Mouse (Mus musculus) embryo, embryonic 9.5 days (tissue): ENCODE data around the gene Polr2e.

Experiments
- DNase-seq: peaks from one replicate; pipeline ENCODE4 v3.0.0-alpha.2; 2017; ENCODE audit errors: extremely low spot score

Gene Polr2e

DNA sequence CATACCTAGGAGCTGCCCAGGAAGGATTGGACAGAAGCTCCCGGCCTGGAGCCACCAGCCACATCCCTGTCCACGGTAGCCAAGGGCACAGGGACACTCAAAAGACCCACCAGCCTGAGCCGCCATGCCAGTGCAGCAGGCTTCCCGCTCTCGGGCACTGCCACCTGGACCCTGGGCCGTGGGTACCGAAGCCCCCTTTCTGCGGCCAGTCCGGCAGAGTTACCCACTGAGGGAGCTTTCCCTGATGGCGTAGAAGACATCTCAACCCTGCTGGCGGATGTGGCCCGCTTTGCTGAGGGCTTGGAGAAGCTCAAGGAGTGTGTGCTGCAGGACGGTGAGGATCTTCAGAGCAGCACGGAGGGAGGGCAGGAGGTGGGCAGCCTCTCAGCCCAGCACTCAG lies 21.8 kb downstream of the Polr2e start:
- DNase-seq = no peak

DNA sequence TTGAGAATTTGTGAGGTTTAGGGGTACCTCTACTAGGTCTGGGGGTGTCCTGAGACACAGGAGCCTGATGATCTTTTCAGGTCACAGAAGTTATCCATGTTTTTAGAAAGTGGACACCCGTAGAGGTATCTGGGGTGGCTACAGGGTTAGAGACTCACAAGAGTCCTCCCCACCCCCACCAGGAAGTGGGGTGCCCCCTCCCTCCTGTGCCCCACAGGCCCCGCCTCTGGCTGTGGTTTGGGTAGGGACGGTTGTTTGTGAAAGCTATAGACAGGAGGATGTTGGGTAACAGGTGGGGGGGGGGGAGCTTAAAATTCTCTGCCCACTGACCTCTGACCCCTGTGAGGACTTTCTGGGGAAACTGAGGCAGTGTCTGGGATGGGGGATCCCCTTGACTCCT lies 22.2 kb downstream of the Polr2e start:
- DNase-seq = no peak

DNA sequence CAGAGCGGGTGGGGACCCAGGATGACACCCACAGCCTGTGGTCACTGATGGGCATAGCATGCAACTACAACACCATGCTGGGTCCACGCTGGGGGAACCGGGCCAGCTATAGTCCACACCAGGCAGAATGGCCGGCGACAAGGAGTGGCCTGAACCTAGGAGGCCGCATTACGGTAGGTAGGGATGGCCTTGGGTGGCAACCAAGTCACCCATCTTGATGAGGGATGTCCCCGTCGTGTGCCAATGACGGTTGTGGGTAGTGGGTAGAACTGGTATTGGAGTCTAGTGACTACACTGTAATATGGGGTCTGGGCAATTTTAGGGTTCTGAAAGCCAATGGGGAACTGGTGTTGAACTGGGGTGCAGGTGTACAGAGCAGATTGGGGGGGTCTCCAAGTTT lies 22.7 kb downstream of the Polr2e start:
- DNase-seq = no peak

DNA sequence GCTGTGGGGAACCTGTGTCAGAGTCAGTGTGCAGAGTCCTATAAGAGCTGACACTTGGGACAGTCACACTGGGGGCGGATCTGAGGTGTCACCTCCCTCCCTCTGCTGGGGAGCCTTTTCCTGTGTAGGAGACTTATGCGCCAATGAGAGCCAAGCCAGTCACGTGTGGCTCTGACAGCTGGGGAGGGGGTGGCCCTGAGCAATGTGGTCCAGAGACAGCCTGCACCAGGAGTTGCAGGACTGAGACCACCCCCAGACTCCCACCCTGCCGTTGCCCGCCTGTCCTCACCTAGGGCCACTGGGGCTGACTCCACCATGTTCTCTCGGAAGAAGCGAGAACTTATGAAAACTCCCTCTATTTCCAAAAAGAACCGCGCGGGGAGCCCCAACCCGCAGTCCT lies 23.1 kb downstream of the Polr2e start, which contains the start of gene Arhgap45:
Gene Arhgap45, plus strand, starts transcription at position 143 of the 400 bp plus-strand sequence.
- DNase-seq = no peak

DNA sequence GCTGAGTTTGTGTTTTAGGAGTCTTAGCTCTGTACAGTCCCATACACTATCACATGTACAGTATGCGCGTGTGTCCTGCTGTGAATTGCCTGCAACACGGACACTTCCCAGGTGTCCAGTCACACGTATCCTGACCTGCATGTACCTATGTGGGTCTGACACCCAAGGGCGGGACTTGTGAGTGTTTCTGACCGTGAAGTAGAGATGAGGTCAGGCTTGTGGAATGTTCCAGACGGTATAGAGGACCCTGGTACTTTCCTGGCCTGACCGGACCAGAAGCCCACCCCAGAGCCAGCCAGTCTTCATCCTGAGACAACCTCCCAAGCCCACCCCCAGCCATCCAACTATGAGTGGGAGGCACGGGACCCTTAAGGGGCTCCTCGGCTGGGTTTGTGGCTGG lies 24.0 kb downstream of the Polr2e start:
- no peak for DNase-seq

DNA sequence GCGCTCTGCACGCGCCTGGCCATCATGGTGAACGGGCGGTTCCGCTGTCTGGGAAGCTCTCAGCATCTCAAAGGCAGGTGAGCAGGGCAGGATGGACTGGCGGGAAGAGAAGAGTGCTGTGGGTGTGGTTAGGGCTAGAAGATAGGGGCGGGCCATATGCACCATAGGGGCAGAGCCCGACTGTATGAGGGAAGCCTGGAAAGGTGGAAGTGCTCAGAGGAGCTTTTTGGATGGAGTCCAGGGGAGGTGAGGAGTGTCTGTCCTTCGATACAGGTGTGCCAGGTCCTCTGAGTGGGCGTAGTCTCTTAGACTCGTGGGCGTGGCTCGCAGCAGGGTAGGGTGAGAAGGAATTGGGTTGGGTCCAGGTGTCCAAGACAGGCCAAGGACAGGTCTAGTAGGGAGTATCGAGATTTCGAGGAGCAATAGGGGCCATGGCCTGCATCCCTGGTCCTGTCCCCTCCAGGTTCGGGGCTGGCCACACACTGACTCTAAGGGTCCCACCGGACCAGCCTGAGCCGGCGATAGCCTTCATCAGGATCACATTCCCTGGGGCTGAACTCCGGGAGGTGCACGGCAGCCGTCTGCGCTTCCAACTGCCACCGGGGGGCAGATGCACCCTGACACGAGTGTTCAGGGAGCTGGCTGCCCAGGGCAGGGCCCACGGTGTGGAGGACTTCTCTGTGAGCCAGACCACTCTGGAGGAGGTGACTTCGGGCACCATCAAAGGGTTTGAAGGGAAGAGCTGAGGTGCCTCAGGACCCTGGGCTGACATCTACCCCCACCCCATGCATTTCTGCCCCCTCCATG lies 24.9 kb downstream of the Polr2e start:
- no peak for DNase-seq

DNA sequence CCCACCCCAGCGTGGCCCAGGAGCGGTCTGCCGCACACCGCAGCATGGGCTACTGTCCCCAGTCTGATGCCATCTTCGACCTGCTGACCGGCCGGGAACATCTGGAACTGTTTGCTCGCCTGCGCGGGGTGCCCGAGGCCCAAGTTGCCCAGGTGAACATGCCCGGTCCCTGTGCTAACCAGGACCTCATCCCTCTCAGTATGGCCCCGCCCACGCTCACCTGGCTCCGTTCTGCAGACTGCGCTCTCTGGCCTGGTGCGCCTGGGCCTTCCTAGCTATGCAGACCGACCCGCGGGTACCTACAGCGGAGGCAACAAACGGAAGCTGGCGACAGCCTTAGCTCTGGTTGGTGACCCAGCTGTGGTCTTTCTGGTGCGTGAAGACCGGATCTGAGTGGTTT lies 26.0 kb downstream of the Polr2e start:
- DNase-seq = no peak

DNA sequence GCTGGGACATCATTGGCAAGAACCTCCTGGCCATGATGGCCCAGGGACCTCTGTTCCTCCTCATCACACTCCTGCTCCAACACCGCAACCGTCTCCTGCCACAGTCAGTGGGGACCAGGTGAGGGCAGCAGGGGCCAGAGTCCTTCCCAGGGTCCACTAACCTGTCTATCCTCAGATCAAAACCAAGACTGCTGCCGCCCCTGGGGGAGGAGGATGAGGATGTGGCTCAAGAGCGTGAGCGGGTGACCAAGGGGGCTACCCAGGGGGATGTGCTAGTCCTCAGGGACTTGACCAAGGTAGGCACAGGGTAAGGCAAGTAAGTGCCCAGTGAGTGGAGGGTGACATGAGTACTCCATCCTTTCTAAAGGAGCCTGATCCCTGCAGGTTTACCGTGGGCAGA lies 27.9 kb downstream of the Polr2e start:
- no peak for DNase-seq

DNA sequence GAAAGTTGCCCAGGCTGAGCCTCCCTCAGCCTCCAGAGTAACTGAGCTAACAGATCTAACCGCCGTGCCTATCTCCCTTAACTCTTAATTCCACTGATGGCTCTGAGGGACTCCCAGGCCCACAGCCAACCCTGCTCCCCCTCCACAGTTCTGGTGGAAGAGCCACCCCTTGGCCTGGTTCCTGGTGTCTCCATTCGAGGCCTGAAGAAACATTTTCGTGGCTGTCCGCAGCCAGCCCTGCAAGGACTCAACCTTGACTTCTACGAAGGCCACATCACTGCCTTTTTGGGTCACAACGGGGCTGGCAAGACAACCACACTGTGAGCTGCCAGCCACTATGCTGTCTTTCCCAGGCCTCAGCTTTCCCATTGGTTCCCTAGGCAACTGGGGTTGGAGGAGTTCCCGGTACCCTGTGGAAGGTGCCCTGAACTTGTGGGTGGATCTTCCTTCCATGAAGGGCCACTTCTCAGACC lies 35.3 kb downstream of the Polr2e start:
- DNase-seq = no peak

DNA sequence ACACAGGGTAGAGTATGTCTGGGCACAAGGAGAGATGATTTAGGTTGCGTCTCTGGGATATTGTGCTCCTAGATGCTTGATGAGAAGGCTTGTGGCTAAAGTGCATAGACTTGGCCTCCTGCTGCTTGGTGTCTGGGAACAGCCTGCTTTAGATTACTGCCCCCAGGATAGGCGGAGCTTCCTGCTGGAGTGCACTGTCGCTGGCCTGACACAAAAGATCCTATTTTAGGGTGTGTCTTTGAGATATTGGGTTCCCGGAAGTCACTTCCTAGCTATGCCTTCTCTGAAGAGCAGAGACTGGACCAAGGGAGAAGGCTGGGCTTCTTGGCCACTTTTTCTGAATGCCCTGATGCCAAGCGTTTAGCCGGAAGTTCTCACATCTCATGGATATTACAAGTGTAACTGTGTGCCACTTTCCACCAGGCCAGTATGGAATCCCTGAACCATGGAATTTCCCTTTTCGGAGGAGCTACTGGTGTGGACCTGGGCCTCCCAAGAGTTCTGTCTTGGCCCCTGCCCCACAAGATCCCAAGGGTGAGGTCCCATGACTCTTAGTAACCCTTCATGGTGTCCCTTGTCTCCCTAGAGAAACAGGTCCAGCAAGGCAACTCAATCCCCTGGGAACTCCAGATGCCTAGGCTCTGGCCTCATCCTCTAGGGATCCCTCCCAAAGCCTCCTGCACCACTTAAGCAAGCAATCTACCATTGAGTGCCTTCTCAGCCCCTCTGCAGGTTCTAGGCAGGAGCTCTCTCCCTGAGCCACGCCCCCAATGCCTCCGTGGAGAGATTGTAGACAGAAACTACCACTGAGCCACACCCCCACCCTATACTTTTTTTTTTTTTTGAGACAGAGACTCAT lies 36.0 kb downstream of the Polr2e start:
- DNase-seq = no peak

DNA sequence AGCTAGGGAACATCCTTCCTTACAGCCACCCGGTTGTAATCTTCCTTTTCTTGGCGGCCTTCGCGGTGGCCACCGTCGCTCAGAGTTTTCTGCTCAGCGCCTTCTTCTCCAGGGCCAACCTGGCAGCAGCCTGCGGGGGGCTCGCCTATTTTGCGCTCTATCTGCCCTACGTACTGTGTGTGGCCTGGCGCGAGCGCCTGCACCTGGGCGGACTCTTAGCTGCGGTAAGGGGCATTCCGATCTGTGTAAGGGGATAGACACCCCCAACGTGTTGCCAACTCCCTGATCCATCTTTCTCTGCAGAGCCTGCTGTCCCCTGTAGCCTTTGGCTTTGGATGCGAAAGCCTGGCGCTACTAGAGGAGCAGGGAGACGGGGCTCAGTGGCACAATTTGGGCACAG lies 36.8 kb downstream of the Polr2e start:
- DNase-seq = no peak

DNA sequence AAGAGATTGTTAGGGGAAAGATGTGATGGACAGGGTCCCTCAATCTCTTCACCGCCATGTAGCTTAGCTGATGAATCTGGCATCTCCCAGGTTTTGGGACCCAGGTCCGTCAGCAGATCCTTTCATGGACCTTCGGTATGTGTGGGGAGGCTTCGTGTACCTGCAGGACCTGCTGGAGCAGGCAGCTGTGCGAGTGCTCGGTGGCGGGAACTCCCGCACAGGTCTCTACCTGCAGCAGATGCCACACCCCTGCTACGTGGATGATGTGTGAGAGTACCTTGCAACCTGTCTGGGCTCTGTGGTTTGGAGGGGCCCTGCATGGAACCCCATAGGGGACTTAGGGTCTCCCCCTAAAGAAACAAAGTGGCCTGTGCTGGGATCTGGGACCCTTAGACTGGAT lies 37.6 kb downstream of the Polr2e start:
- no peak for DNase-seq

DNA sequence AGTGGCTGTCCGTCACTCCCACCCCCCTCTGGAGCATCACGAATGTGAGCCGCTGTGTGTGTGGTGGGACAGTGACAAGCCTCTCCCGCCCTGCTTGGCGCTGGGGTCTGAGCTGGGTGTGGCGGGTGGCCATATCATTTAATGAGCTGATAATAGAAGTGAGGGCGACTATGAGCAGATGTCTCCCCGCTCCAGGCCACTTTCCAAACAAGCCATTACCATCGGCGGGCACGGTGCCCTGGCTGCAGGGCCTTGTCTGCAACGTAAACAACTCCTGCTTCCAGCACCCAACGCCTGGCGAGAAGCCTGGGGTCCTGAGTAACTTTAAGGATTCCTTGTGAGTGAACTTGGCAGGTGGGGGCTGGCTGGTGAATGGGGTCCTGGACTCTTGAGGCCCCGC lies 41.8 kb downstream of the Polr2e start:
- no peak for DNase-seq

DNA sequence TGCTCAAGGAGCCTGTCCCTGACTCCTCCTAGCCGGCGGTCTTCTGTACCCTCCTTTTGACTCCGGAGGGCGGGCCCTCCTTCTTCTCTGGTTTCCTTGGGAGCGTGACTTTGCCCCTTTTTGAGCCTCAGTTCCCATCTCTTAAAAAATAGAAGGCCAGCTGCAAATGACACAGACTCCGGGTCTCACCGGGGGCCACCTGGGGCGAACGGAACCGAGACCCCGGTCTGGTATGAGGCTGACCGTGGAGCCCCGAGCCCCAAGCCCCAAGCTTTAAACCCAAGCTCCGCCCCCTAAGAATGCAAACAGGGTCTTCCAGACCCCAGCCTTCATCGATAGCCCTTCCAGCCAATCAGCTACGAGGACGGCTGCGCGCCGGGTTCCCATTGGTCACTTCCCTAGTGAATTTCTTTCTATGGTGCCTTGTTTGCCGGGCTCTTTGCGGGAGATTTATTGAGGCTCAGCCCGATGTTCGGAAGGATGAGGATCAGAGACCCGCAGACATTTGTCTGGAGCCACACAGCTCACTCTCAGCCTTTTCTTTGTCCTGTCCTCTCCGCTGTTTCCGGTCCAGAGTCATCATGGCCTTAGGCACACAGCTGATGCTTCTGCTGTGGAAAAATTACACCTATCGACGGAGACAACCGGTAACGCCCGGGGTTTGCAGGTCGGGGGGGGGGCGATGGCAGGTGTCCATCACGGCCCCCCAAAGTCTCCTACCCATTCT lies 42.4 kb downstream of the Polr2e start:
- DNase-seq = peak; percentile 92

DNA sequence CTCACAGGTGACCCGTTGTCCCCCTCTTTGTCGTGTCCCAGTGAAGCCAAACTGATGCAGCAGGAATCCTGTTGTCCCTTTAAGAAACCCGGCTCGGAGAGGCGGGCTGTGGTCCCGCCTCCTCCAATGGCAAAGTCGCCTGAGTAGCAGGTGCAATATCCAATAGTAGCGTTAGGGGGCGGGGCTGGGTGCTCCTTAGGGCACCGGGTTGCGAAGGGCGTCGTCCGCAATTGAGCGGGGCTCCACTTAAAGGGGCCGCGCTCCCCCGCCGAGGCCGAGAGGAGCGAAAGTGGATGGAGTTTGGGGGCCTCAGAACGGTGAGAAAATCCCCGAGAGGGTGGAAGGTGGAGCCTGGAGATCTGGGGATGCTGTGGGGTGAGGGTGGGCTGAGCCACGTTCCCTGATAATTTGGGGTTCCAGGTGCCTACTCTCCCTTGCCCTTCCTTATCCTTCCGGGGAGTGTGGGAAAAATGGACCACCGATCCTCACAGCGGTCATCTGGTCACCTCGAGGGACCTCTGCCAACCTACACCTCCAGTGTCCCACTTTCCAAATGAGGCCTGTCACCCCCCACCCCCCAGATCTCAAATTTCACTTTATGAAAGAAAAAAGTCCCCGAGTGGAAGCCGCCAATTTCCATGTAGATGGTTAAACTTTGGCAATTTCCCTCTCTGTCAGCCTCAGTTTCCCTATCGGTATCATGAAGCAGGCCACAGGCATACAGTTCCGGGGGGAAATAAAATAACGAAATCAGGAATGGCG lies 43.1 kb downstream of the Polr2e start, which contains the start of gene Abca7:
Gene Abca7, plus strand, starts transcription at position 223 of the 762 bp plus-strand sequence.
- DNase-seq = peak; percentile 96

DNA sequence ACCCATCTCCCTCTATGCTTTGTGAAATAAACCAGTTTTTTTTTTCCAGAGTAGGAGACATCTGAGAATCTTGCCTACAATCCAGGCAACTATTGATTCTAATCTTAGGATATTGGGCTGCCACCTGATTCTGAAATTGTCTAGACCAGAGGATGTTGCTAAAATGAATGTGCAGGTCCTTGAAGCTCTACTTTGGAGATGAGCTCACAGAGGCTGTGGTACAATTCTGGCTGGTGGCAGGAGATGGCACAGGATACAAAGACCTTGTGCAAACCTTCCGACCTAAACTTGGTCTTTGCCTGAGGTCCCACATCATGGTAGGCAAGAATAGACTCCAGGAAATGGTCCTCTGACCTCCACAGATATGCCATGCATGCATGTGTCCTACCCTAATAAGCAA lies 44.0 kb downstream of the Polr2e start:
- DNase-seq = no peak

DNA sequence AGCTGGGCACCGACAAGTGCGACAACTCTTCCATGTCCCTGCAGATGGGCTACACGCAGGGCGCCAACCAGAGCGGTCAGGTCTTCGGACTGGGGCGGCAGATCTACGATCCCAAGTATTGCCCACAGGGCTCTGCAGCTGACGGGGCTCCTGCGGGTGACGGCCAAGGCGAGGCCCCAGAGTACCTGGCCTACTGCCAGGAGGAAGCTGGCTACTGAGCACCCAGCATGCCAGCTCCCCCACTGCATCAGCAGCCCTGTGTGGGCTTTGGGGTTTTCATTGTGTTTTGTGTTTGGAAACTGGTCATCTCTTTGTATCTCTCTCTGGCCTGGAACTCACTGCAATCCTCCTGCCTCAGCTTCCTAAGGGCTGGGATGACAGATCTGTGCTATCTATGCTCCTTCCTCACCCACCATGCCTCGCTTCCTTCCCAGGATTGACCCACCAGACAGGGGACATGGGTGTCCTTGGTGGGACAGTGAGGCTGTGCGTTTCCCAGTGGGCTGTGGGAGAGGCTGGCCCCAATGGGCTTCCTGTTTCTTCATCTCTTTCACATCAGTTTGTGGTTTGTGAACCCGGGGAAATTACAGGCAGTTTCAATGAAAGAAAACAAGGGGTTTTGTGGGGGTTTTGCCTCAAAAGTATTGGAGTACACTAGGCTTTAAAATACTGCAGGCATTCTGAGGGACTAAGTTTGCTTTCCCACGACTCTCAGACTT lies 45.0 kb downstream of the Polr2e start:
- no peak for DNase-seq

DNA sequence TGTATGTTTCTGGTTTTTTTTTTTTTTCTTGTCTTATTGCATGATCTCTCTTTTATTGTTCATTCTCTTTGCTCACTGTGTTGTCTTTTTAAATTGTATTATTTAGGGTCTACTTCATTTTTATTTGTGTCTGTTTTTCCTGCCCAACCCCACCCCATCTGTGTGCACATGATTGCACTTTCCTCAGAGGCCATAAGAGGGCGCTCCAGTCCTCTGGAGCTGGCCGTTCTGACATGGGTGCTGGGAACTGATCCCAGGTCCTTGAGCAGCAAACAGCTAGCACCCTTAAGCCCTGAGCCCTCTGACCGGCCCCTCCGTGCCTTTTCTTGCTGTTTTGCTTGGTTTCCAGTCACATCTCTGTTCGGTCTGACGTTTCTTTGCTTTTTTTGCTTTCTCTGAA lies 48.0 kb downstream of the Polr2e start:
- no peak for DNase-seq

DNA sequence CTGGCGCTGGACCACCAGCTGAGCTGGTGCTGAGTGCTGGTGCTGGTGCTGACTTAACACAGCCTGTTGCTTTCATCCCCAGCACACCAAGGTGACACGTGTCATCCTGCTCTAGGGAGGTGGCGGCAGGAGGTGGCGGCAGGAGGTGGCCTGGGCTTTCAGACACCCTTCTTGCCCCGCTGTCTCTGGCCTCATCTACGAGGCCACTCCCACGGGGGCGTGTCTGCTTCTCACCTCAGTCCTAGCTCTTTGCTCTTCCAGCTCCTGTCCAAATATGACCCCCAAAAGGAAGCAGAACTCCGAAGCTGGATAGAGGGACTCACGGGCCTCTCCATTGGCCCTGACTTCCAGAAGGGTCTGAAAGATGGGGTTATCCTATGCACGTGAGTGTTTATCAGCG lies 48.5 kb downstream of the Polr2e start:
- no peak for DNase-seq

DNA sequence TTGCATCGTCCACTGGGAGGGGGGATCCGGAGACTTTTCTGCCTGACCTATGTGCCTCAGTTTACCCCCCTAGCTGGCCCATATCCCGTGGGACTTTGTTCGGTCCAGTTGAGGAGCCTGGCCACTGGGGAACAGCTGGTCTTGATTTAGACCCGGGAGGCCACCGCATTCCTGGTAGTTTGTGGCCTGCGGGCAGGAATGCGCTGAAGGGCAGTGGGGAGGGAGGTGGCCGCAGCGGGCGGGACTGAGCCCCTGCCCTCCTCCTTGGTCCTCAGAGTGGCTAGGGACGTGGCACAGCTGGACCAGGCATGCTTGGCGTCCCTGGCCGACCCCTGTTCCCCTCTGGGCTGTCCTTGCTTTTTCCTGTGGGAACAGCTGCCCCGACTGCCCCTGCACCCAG lies 49.7 kb downstream of the Polr2e start:
- DNase-seq = peak; percentile 66
